Comparison of ENCODE assay signal across 9 mouse cellular contexts in genomic region chr17:50293241-50293731, GRCm38 (mm10). TPM values are rescaled to one million over a fixed set of nuclear protein-coding genes. Genes with fewer than 3 reads are reported as not detected.
DNase-seq lines count a peak whose midpoint lies in the region; ATAC-seq lines count a peak whose summit lies in the region.
"Had no signal": no experiment of that assay in that cellular context is flagged by ENCODE, and none has a peak within 500 bp of the region (broad histone marks: within the 10 kb centered on the region; RNA-seq: fewer than 3 reads in every experiment).

Dazl (minus strand) TSS chr17:50293636.

- no peaks in the 10 kb centered on the region for H3K4me1 ChIP-seq in megakaryocyte, embryonic 14.5 days
- 0 out of 2 replicates have a peak, but pooled peaks cover 2% of the 10 kb centered on the region for H3K4me1 ChIP-seq in hindbrain, embryonic 15.5 days (replicated peaks)
- H3K4me1 ChIP-seq in midbrain, embryonic 16.5 days (ENCODE audit: control insufficient read depth, insufficient read depth, low read length), result no peaks in the 10 kb centered on the region

- ATAC-seq in megakaryocyte, adult 5-6 weeks (ENCODE audit: poor library complexity, severe bottlenecking), result no peak
- no peak; the same call in 1 of the 2 replicates for ATAC-seq in hindbrain, embryonic 15.5 days (ENCODE audit: low FRiP score, low read depth)
- ATAC-seq in midbrain, embryonic 16.5 days, result peak; percentile 9; the same call in 1 of the 2 replicates

- H3K4me2 ChIP-seq in hindbrain, embryonic 15.5 days, result peak within 1 kb of the TSS; percentile 62
- peak within 1 kb of the TSS; percentile 64 for H3K4me2 ChIP-seq in midbrain, embryonic 16.5 days (ENCODE audit: low read length)

- H3K27ac ChIP-seq in hindbrain, embryonic 15.5 days (replicated peaks), result peak within 1 kb of the TSS; percentile 19
- H3K27ac ChIP-seq in midbrain, embryonic 16.5 days (ENCODE audit: low read length), result peak within 1 kb of the TSS; percentile 63

- H3K4me3 ChIP-seq in megakaryocyte, embryonic 14.5 days (replicated peaks), result peak within 1 kb of the TSS; percentile 88
- H3K4me3 ChIP-seq in hindbrain, embryonic 15.5 days, result peak within 1 kb of the TSS; percentile 47
- H3K4me3 ChIP-seq in midbrain, embryonic 16.5 days (ENCODE audit: low read depth, low read length), result peak within 1 kb of the TSS; percentile 49

- no peaks in the 10 kb centered on the region for H3K27me3 ChIP-seq in megakaryocyte, embryonic 14.5 days (replicated peaks)
- H3K27me3 ChIP-seq in hindbrain, embryonic 15.5 days, result no peaks in the 10 kb centered on the region
- H3K27me3 ChIP-seq in midbrain, embryonic 16.5 days (ENCODE audit: control insufficient read depth, insufficient read depth, low read depth, low read length), result no peaks in the 10 kb centered on the region
- H3K27me3 ChIP-seq: CH12.LX had no signal

- H3K9ac ChIP-seq in hindbrain, embryonic 15.5 days, result peak within 1 kb of the TSS; percentile 43
- peak within 1 kb of the TSS; percentile 69 for H3K9ac ChIP-seq in midbrain, embryonic 16.5 days (ENCODE audit: low read depth, low read length)

- peaks cover 2% of the 10 kb centered on the region for H3K36me3 ChIP-seq in megakaryocyte, embryonic 14.5 days (replicated peaks; ENCODE audit: low read length)
- H3K36me3 ChIP-seq in hindbrain, embryonic 15.5 days, result no peaks in the 10 kb centered on the region
- H3K36me3 ChIP-seq in midbrain, embryonic 16.5 days (ENCODE audit: control insufficient read depth, insufficient read depth, low read length), result no peaks in the 10 kb centered on the region

- H3K9me3 ChIP-seq in megakaryocyte, embryonic 14.5 days, result peaks cover 16% of the 10 kb centered on the region
- H3K9me3 ChIP-seq in hindbrain, embryonic 15.5 days, result peaks cover 6% of the 10 kb centered on the region; the same call in 1 of the 2 replicates
- H3K9me3 ChIP-seq in midbrain, embryonic 16.5 days (replicated peaks; ENCODE audit: control insufficient read depth, low read length, poor library complexity, severe bottlenecking), result peaks cover 5% of the 10 kb centered on the region

- DNase-seq in cerebellum, postnatal 25 days, result peak; percentile 25 to 52
- DNase-seq in cerebellum, adult 8-10 months, result no peak
- no peak for DNase-seq in ovary, postnatal 10 days (ENCODE audit: low spot score)
- DNase-seq in embryo, embryonic 10 days (ENCODE audit: low spot score), result no peak

- WGBS in hindbrain, embryonic 15.5 days, result 93% methylated on average over 43 of the region's 43 CpGs
- WGBS in midbrain, embryonic 16.5 days, result 92% methylated on average over 43 of the region's 43 CpGs

RNA-seq across cellular contexts. Expression of gene Dazl, which starts in this region (rescaled TPM):
- not detected in 2 replicates for polyA plus RNA-seq in megakaryocyte, embryonic 14.5 days (2012; ENCODE audit: insufficient read depth, low replicate concordance)
- total RNA-seq in megakaryocyte, adult 5-6 weeks (2015), result 0.13 TPM in 1 of 2 replicates, not detected in the other
- not detected in 2 replicates for total RNA-seq in megakaryocyte, adult 5-6 weeks (2017)
- 0.51 and 0.57 TPM in 2 replicates for polyA plus RNA-seq in hindbrain, embryonic 15.5 days (2015; fragmentation: Nextera tagmentation; extraction: Ambion mirVana)
- 0.45 and 1.1 TPM in 2 replicates for polyA plus RNA-seq in midbrain, embryonic 16.5 days (2015; fragmentation: Nextera tagmentation; extraction: Ambion mirVana)

Comparison
In these comparisons a context has a peak if more than half of its experiments do, and no peak if none do; other contexts are left out.
1. DNase-seq: peak in cerebellum, postnatal 25 days (2 of 2); none in cerebellum, adult 8-10 months (single experiment), ovary, postnatal 10 days (single experiment) and embryo, embryonic 10 days (single experiment).
2. Peak in every context shown above with its lines, with median percentiles within 50 percentile points of each other: H3K4me3 ChIP-seq.